Mouse (Mus musculus) midbrain, embryonic 15.5 days (tissue): ENCODE results near the gene Tldc1. TPM values are rescaled to one million over a fixed set of nuclear protein-coding genes. Genes with fewer than 3 reads are reported as not detected.

Experiments used
- ATAC-seq: fragments of 200-750 bp; cut with Nextera tagmentation; replicated peaks from 2 replicates; pipeline ENCODE4 v1.8.0; 2017; ENCODE audit warnings: moderate TSS enrichment
- H3K27ac ChIP-seq: fragments of 300-500 bp; sonication (generic); 2 replicates; pipeline ENCODE4 v1.5.1; 2015; ENCODE audit warnings: mild to moderate bottlenecking, inconsistent platforms
- H3K27me3 ChIP-seq: fragments of 300-500 bp; sonication (generic); replicated peaks from 2 replicates; pipeline ENCODE4 v1.6.1; 2015; ENCODE audit warnings: inconsistent platforms
- H3K36me3 ChIP-seq: fragments of 300-500 bp; sonication (generic); replicated peaks from 2 replicates; pipeline ENCODE4 v1.6.1; 2015; ENCODE audit warnings: inconsistent platforms
- H3K4me1 ChIP-seq: fragments of 300-500 bp; sonication (generic); 2 replicates; pipeline ENCODE4 v1.6.1; 2015; ENCODE audit warnings: inconsistent platforms
- H3K4me2 ChIP-seq: fragments of 300-500 bp; sonication (generic); 2 replicates; pipeline ENCODE4 v1.6.1; 2015; ENCODE audit warnings: inconsistent platforms, mild to moderate bottlenecking, moderate library complexity
- H3K4me3 ChIP-seq: fragments of 300-500 bp; sonication (generic); 2 replicates; pipeline ENCODE4 v1.5.1; 2015; ENCODE audit warnings: mild to moderate bottlenecking, inconsistent platforms
- H3K9ac ChIP-seq: fragments of 300-500 bp; sonication (generic); 2 replicates; pipeline ENCODE4 v1.6.1; 2015; ENCODE audit warnings: mild to moderate bottlenecking, inconsistent platforms
- H3K9me3 ChIP-seq: fragments of 300-500 bp; sonication (generic); 2 replicates; pipeline ENCODE4 v1.6.1; 2016; ENCODE audit warnings: inconsistent platforms
- WGBS: fragments of 180-500 bp; shearing (Covaris S2); methylation state at CpG from one replicate; pipeline ENCODE4 v1.1.7; 2015; ENCODE audit warnings: mixed read lengths; 5-methylcytosine and 5-hydroxymethylcytosine counted together
- polyA plus RNA-seq: library from polyadenylated mRNA; unstranded; fragments of >200 nt; fragmentation: Nextera tagmentation; extraction: Ambion mirVana; gene quantifications from 2 replicates; pipeline ENCODE4 v1.2.1, GENCODE M21; 2015

Gene Tldc1
- polyA plus RNA-seq, 1 experiment from 2014 or later, result 11.4 TPM

- peak; percentile 71 for ATAC-seq
- Histone ChIP-seq H3K4me3 (0 out of 2 replicates have a peak overlapping the region, but pooled peaks have one; percentile 11), H3K4me2 (peak overlapping the region; percentile 35), H3K4me1 (peaks cover 36% of the 10 kb centered on the region), H3K27ac (peak overlapping the region; percentile 80), H3K9me3 (no peaks in the 10 kb centered on the region), H3K27me3 (no peaks in the 10 kb centered on the region), H3K9ac (no peak overlapping the region), H3K36me3 (no peaks in the 10 kb centered on the region)
- 4% methylated on average over 15 of the region's 15 CpGs for WGBS
Measured at GRCm38 (mm10) chr8:119798170-119798964, 20.2 kb upstream of the Tldc1 start.

DNA sequence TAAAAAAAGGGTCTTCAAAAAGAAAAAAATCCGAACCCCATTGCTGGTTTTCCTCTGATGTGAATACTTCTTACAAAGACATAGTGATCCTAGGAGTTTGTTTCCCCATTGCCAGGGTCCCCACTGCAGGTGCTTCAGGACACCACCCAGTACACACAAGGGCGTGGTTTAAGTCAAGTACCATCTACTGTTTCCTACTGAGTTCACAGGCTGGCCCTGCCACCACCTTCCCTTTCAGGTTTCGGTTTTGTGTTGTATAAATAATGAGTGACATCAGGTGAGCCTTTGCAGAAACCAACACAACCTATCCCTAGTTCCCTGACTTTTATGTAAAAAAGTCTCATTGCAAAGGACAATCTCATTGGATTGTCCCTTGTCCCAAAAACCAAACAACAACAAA is 17.4 kb upstream of the Tldc1 start:
- Histone ChIP-seq H3K36me3 (no peaks in the 10 kb centered on the region), H3K4me3 (no peak overlapping the region), H3K9me3 (no peaks in the 10 kb centered on the region), H3K4me2 (no peak overlapping the region), H3K9ac (no peak overlapping the region), H3K27ac (no peak overlapping the region), H3K4me1 (peaks cover 39% of the 10 kb centered on the region), H3K27me3 (no peaks in the 10 kb centered on the region)
- ATAC-seq, result no peak
- WGBS, result 90% methylated on average over 3 of the region's 3 CpGs

GRCm38 (mm10) chr8:119794689-119795088 is 16.5 kb upstream of the Tldc1 start:
- Histone ChIP-seq H3K36me3 (no peaks in the 10 kb centered on the region), H3K9ac (no peak overlapping the region), H3K4me1 (peaks cover 35% of the 10 kb centered on the region), H3K4me3 (no peak overlapping the region), H3K27ac (no peak overlapping the region), H3K4me2 (no peak overlapping the region), H3K27me3 (no peaks in the 10 kb centered on the region), H3K9me3 (no peaks in the 10 kb centered on the region)
- ATAC-seq, result no peak
- 46% methylated on average over 7 of the region's 7 CpGs for WGBS

DNA sequence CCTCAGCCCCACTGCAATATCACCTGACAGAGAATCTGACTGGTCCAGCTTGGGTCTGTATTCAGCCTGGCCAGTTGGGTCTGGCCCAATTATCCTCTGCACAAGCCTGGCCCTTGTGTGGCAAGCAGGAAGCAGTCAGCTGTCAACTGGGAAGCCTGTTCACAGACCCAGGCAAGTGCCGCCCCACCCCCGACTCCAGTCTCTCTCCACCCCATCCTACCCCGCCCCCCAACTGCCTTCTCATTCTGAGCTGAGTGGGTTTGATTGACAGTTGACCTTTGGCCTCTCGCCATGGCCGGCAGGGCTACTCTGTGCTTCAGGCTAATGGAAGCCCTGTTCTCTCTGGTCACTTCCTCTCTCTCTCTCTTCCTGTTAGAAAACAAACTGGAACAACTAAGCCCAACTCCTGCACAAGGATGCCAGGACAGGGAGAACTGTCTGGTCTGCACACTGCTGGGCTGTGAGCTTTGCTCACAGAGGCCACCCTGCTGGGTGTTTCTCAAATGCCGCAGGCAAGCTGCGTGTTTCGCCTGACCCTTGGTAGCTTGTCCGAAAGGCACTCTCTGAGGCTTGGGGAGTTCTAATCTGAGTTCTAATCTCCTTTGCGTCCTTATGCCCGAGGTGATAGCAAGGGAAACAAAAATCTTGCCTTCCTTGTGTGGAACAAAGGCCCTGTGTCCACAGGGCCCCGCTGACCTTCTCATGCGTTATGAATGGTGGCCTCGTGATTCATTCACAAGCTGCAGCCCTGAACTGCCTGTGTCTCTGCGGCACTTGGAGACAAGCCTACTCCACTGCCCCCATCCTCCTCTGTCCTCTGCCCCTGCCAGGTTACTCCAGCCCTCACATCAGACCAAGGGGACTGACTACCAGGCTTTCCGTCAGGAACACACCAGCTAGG is 13.8 kb upstream of the Tldc1 start:
- Histone ChIP-seq H3K4me3 (no peak overlapping the region), H3K36me3 (no peaks in the 10 kb centered on the region), H3K9ac (no peak overlapping the region), H3K4me1 (peaks cover 16% of the 10 kb centered on the region), H3K27me3 (no peaks in the 10 kb centered on the region), H3K9me3 (no peaks in the 10 kb centered on the region), H3K4me2 (no peak overlapping the region), H3K27ac (0 out of 2 replicates have a peak overlapping the region, but pooled peaks have one; percentile 1)
- 13% methylated on average over 16 of the region's 16 CpGs for WGBS
- 0 out of 2 replicates have a peak, but pooled peaks have one; percentile 42 for ATAC-seq

DNA sequence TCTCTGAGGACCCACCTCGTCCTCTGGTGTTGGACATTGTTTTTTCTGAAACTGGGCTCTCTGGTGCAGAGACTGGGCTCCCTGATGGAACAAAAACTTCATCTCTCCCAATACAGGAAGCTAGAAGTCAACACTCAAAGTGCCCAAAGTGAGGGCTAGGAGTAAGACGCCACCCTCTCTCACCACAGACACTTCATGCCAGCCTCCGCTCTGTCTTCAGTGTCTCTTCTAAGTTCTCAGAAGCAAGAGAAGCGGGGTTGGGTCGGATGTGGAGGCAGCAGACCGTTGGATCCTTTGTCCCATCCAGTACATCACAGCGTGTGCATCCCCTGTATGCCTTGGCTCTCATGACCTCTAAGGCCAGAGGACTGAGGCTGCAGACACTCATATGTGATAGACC is 11.4 kb upstream of the Tldc1 start:
- peaks cover 24% of the 10 kb centered on the region for H3K4me1 ChIP-seq
- WGBS, result 76% methylated on average over 7 of the region's 7 CpGs
- H3K4me2 ChIP-seq, result no peak overlapping the region
- H3K4me3 ChIP-seq, result no peak overlapping the region
- ATAC-seq, result no peak
- no peak overlapping the region for H3K27ac ChIP-seq
- H3K36me3 ChIP-seq, result no peaks in the 10 kb centered on the region
- H3K27me3 ChIP-seq, result no peaks in the 10 kb centered on the region
- H3K9ac ChIP-seq, result no peak overlapping the region
- H3K9me3 ChIP-seq, result no peaks in the 10 kb centered on the region

DNA sequence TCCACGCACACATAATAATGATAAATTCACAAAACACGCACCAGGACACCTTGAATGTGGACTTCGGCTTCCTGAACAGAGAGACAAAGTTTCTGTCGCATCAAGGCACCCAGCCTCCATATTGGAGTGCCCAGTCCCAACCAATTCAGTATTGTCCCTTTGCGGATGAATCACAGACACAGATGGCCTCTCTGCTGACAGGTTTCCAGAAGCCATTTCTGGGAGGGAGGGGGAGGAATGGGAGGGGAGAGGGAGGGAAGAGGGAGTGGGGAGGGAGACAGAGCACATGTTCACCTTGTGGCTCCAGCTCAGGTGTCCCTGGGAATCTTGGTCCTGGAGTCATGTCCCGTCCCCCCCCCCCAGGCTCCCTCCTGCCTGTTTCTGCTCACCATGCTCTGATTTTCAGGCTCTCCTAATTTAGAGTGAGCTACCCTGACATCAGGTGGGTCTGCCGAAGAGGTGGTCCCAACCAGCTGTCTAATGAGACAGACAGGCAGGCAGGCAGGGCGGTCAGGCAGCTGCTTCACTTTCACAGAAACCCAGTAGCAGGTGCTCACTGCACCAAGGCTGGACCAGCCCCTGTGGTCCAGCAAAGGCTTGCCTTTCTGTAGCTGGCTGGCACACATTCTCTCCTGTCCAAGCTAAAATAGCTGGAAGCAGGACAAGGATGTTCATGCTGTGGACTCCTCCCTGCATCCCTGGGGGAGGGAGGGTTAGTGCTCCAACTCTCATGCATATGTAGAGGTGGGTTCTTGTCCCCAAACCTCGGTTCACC is 10.6 kb upstream of the Tldc1 start:
- no peak overlapping the region for H3K4me3 ChIP-seq
- no peaks in the 10 kb centered on the region for H3K27me3 ChIP-seq
- WGBS, result 71% methylated on average over 9 of the region's 9 CpGs
- no peaks in the 10 kb centered on the region for H3K9me3 ChIP-seq
- no peak overlapping the region for H3K27ac ChIP-seq
- H3K36me3 ChIP-seq, result no peaks in the 10 kb centered on the region
- H3K4me2 ChIP-seq, result no peak overlapping the region
- no peak overlapping the region for H3K9ac ChIP-seq
- peaks cover 24% of the 10 kb centered on the region for H3K4me1 ChIP-seq
- no peak for ATAC-seq

- Histone ChIP-seq H3K4me3 (no peak overlapping the region), H3K9me3 (no peaks in the 10 kb centered on the region), H3K9ac (no peak overlapping the region), H3K4me1 (peaks cover 22% of the 10 kb centered on the region), H3K27ac (no peak overlapping the region), H3K4me2 (no peak overlapping the region), H3K36me3 (no peaks in the 10 kb centered on the region), H3K27me3 (no peaks in the 10 kb centered on the region)
- 56% methylated on average over 4 of the region's 4 CpGs for WGBS
- no peak for ATAC-seq
Measured at GRCm38 (mm10) chr8:119787341-119787740, 9.1 kb upstream of the Tldc1 start.

- H3K9me3 ChIP-seq, result no peaks in the 10 kb centered on the region
- no peaks in the 10 kb centered on the region for H3K36me3 ChIP-seq
- no peak overlapping the region for H3K9ac ChIP-seq
- H3K27ac ChIP-seq, result no peak overlapping the region
- 83% methylated on average over 3 of the region's 3 CpGs for WGBS
- no peak overlapping the region for H3K4me2 ChIP-seq
- peaks cover 17% of the 10 kb centered on the region for H3K4me1 ChIP-seq
- no peak overlapping the region for H3K4me3 ChIP-seq
- no peak for ATAC-seq
- no peaks in the 10 kb centered on the region for H3K27me3 ChIP-seq
Measured at GRCm38 (mm10) chr8:119786871-119787270, 8.7 kb upstream of the Tldc1 start.

DNA sequence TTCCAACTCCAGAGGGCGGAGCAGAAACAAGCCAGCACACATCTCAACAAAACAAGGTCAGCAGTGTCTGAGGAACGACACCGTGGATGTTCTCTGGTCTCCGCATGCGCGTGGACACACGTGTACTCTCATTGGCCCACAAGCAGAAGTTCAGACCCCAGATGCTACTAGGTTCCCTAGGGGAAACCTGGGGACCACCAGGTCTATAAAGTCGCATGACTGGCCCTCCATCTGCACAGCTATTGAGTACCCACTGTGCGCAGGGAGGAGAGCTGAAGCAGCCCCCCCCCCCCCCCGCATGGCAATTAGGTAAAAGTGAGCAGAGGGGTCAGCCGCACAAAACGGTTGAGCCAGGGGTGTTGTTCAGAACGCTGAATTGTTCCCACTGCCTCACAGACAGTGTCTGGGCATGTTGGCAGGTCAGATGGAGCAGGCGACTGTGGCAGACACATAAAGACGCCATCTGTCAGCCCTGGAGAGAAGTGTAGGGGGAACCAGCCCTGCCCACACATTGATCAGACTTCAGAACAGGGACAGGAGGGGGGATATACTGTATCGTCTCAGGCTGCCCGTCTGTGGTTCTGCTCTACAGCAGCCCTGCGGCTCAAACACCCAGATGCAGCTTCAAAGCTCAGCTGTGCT is 7.7 kb upstream of the Tldc1 start:
- Histone ChIP-seq H3K4me3 (no peak overlapping the region), H3K4me1 (peaks cover 12% of the 10 kb centered on the region; the same call in 1 of the 2 replicates), H3K27me3 (no peaks in the 10 kb centered on the region), H3K9me3 (no peaks in the 10 kb centered on the region), H3K9ac (no peak overlapping the region), H3K36me3 (no peaks in the 10 kb centered on the region), H3K4me2 (no peak overlapping the region), H3K27ac (no peak overlapping the region)
- 0 out of 2 replicates have a peak, but pooled peaks have one; percentile 27 for ATAC-seq
- WGBS, result 34% methylated on average over 18 of the region's 18 CpGs

GRCm38 (mm10) chr8:119784676-119785075 is 6.5 kb upstream of the Tldc1 start:
- WGBS, result 53% methylated on average over 7 of the region's 7 CpGs
- Histone ChIP-seq H3K9me3 (no peaks in the 10 kb centered on the region), H3K4me1 (peaks cover 8% of the 10 kb centered on the region; the same call in 1 of the 2 replicates), H3K4me2 (no peak overlapping the region), H3K9ac (no peak overlapping the region), H3K27me3 (no peaks in the 10 kb centered on the region), H3K27ac (no peak overlapping the region), H3K36me3 (no peaks in the 10 kb centered on the region), H3K4me3 (no peak overlapping the region)
- no peak for ATAC-seq

DNA sequence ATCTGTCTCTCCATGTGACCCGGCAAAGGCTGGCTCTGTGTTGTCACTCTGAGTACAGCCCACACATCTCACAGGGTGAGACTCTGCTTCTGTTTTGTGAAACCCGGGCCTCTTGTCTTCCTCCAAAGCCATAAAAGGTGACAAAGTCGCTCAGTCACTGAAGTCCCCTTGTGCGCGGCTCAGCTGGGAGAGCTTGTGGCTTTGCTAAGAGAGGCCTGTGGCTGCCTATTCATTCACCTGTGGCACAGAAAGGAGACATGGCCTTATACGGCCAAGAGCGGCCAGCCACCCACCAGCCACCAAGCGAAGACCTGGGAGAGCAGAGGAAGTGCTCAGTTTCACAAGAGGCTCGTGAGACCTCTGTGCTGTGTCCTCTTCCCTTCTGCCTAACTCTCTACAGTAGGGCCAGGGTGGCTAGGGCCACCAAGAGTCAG is 5.9 kb upstream of the Tldc1 start:
- Histone ChIP-seq H3K36me3 (no peaks in the 10 kb centered on the region), H3K4me2 (no peak overlapping the region), H3K9me3 (no peaks in the 10 kb centered on the region), H3K4me3 (no peak overlapping the region), H3K27ac (no peak overlapping the region), H3K9ac (no peak overlapping the region), H3K27me3 (no peaks in the 10 kb centered on the region), H3K4me1 (peaks cover 8% of the 10 kb centered on the region; the same call in 1 of the 2 replicates)
- WGBS, result 49% methylated on average over 9 of the region's 9 CpGs
- ATAC-seq, result no peak
